Mouse (Mus musculus) brown adipose tissue, adult 24 weeks (tissue): Measurements from ENCODE around the gene Morc3. TPM values are rescaled to one million over a fixed set of nuclear protein-coding genes. Genes with fewer than 3 reads are reported as not detected.

Experiments used
- H3K27ac ChIP-seq: fragments of 200-500 bp; replicated peaks from 2 replicates; pipeline ENCODE4 v1.5.1; 2012; ENCODE audit warnings: low read depth, mild to moderate bottlenecking, low read length
- H3K4me1 ChIP-seq: fragments of 200-500 bp; 2 replicates; pipeline ENCODE4 v1.6.1; 2012; ENCODE audit warnings: low read length, mixed read lengths; ENCODE audit not compliant: control insufficient read depth, insufficient read depth, insufficient read length
- H3K4me3 ChIP-seq: fragments of 200-500 bp; 2 replicates; pipeline ENCODE4 v1.5.1; 2012; ENCODE audit warnings: low read depth, mild to moderate bottlenecking, low read length, moderate library complexity; ENCODE audit not compliant: insufficient read depth
- polyA plus RNA-seq: library from polyadenylated mRNA; stranded (reverse); fragments of >200 nt; gene quantifications from 2 replicates; pipeline ENCODE4 v1.2.4, GENCODE M21; 2012; ENCODE audit not compliant: missing spikeins, insufficient read depth, insufficient read length

Gene Morc3
- 9.4 and 9.7 TPM in 2 replicates for polyA plus RNA-seq

DNA sequence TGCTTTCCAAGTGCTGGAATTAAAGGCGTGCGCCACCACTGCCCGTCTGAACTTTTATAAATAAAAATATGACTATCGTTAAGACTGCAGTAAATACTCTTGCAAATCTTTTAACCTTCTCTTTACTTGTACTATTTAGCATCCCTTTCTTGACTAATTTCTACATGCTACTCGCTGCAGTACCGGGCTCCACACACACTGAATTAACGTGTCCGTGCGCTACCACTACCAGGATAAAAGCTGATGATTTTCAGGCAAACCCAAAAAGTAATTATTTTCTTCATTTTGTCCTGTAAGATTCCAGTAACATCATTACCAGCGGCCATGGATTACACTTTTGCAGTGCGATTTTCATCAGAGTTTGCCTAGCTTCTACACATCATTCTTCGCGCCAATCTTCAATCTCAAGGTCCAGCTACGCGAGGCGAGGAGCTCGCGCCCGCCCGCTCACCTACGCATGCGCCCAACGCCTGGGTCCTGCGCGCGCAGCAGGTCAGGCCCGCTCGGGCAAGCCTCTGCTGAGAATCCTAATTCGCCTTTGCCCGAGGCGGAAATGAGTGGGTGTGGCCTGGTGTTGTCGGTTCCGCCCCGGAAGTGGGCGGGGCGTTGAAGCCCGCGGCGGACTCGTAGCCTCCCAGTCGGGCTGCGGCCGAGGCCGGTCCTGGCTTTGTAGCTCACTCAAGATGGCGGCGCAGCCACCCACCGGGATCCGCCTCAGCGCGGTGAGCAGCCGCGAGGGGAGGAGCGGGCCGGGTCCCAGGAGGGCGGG, at the start of gene Morc3:
TSS of gene Morc3 (plus strand) at position 495 of the 769 bp plus-strand sequence.
- H3K27ac ChIP-seq, result peak within 1 kb of the TSS; percentile 77
- no peaks in the 10 kb centered on the region for H3K4me1 ChIP-seq

GRCm38 (mm10) chr16:93784175-93784574, 47.7 kb upstream of the Morc3 start:
- H3K4me1 ChIP-seq, result no peaks in the 10 kb centered on the region
- no peak overlapping the region for H3K4me3 ChIP-seq
- no peak overlapping the region for H3K27ac ChIP-seq

More for the DNA sequence above, at the start of gene Morc3:
- H3K4me3 ChIP-seq, result peak within 1 kb of the TSS; percentile 89

GRCm38 (mm10) chr16:93785805-93786204, 46.1 kb upstream of the Morc3 start:
- no peaks in the 10 kb centered on the region for H3K4me1 ChIP-seq
- no peak overlapping the region for H3K4me3 ChIP-seq
- no peak overlapping the region for H3K27ac ChIP-seq

- H3K27ac ChIP-seq, result no peak overlapping the region
- H3K4me3 ChIP-seq, result no peak overlapping the region
- H3K4me1 ChIP-seq, result no peaks in the 10 kb centered on the region
Measured at GRCm38 (mm10) chr16:93788388-93788787, 43.5 kb upstream of the Morc3 start.

DNA sequence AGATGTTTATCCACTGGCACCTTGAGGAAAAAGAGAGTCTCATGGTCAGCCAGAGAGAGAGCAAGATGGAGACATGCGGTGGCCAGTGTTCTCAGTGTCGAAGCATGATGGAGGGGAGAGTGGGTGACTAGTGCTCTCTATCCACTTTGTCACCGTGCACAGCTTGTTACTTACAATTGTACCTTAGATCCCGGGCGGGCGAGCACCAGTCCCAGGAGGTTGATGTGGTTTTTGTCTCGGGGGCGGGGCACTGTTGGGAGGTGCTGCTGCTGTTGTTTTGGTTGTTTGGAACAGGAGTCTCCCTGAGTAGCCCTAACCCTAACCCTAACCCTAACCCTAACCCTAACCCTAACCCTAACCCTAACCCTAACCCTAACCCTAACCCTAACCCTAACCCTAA, 43.0 kb upstream of the Morc3 start:
- Histone ChIP-seq H3K27ac (no peak overlapping the region), H3K4me1 (no peaks in the 10 kb centered on the region), H3K4me3 (no peak overlapping the region)

DNA sequence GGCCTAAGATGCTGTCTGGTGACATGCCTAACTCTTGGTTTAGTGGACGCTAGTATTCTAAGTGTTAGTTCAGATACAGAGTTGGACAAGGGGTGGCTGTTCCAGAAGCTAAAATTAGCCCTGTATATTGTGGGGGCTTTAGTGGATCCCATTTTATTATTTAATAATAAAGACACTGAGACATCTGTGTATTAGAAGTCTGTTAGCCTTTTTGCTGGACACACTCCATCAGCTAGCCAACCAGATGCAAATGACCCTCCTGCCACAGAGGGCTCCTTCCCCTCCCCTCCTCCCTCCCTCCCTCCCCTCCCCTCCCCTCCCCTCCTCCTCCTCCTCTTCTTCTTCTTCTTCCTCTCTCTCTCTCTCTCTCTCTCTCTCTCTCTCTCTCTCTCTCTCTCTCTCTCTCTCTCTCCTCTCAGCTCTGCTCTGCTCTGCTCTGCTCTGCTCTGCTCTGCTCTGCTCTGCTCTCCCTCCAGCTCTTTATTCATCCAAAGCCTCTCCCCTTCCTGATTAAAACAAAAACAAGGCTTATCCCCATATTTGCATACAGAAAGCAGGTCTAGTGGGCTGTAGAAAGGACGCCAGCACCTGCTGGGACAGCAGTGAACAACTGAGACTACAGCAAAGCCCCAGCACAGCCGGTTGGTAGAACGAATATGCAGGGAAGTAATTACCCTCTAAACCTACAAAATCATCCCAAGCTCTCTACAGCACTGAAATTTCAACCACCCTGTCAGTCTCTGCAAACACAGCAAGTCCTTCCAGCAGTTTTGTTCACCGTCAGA, 41.8 kb upstream of the Morc3 start:
- Histone ChIP-seq H3K4me1 (no peaks in the 10 kb centered on the region), H3K27ac (no peak overlapping the region), H3K4me3 (no peak overlapping the region)

DNA sequence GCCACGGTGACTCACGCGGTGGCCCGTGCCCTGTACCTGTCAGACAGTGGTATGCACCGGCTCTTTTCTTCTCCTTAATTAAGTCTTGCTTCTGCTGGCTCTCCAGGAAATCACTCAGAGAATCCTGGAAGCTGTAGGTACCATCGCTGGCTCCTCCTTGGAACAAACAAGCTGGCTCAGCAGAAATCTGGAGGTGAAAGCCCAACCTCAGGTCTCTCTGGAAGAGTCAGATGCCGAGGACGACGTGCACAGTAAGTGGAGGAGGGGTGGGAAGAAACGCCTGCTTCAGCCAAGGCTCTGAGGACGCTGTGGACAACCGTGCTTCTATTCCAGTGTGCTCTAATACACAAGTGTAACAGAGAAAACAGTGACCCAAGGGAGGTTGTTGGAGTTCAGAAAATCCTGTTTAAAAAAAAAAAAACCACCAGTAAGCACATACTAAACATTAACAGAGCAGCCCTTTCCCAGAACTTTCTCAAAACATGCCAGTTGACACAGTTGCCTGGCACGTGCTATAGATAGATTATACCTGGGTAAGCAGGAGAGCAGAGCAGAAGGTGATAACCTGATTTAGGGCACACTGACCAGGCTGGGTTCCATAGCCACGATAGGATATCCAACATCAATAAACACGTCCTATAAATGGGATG, 38.8 kb upstream of the Morc3 start:
- Histone ChIP-seq H3K4me3 (no peak overlapping the region), H3K4me1 (no peaks in the 10 kb centered on the region), H3K27ac (no peak overlapping the region)

DNA sequence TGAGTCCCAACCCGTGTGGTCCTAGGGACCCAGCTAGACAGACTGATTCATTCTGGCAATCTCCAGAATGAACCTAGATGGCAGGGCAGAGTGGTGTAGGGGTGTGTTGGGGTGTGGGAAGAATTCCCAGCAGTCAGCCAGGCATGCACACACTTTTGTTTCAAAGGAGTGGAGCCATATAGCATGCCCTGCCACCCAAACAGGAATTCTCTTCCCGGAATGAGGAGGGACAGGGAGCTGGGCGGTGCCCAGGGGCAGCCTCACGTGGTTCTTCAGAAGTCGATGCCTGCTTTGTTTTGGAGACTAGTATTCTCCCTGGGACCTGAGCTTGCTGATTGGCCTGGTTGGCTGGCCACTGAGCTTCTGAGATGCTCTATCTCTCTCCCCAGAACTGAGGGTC, 37.1 kb upstream of the Morc3 start:
- H3K4me1 ChIP-seq, result no peaks in the 10 kb centered on the region
- H3K4me3 ChIP-seq, result no peak overlapping the region
- no peak overlapping the region for H3K27ac ChIP-seq

- Histone ChIP-seq H3K27ac (no peak overlapping the region), H3K4me3 (no peak overlapping the region), H3K4me1 (no peaks in the 10 kb centered on the region)
Measured at GRCm38 (mm10) chr16:93795391-93795790, 36.5 kb upstream of the Morc3 start.

GRCm38 (mm10) chr16:93797021-93797840, 34.7 kb upstream of the Morc3 start:
- Histone ChIP-seq H3K27ac (no peak overlapping the region), H3K4me1 (no peaks in the 10 kb centered on the region), H3K4me3 (no peak overlapping the region)

- Histone ChIP-seq H3K4me1 (no peaks in the 10 kb centered on the region), H3K27ac (no peak overlapping the region), H3K4me3 (no peak overlapping the region)
Measured at GRCm38 (mm10) chr16:93797841-93798492, 34.0 kb upstream of the Morc3 start.

DNA sequence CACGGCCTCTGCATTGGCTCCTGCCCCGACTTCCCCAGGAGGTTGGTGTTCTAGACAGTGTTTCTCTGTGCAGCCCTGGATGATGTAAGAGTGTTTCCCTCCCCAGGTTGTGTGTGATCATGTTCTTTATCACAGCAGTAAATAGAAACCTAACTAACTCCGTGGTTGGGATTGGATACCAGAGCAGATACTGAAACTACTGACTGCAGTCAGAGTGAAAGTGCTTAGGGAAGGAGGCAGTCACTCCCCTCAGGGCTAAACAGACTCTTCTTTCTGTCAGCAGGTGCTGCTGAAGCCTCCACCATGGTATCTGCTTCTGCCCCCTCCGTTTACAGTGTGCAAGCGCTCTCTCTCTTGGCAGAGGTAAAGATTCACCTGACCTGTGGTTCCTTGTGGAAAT, 33.3 kb upstream of the Morc3 start:
- Histone ChIP-seq H3K27ac (no peak overlapping the region), H3K4me1 (no peaks in the 10 kb centered on the region), H3K4me3 (no peak overlapping the region)

GRCm38 (mm10) chr16:93799071-93799470, 32.9 kb upstream of the Morc3 start:
- Histone ChIP-seq H3K27ac (no peak overlapping the region), H3K4me3 (no peak overlapping the region), H3K4me1 (no peaks in the 10 kb centered on the region)

DNA sequence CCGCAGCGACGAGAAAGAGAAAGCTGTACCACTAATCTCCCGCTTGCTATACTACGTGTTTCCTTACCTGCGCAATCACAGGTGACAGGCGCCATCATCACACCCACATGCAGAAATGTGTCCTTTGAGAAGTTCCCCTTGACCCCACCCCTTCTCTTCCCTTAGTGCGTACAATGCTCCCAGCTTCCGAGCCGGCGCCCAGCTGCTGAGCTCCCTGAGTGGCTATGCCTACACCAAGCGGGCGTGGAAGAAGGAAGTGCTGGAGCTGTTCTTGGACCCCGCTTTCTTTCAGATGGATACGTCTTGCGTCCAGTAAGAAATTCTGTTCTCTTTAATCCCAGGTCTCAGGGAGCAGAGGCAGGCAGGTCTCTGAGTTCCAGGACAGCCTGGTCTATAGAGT, 32.0 kb upstream of the Morc3 start:
- no peak overlapping the region for H3K27ac ChIP-seq
- H3K4me3 ChIP-seq, result no peak overlapping the region
- no peaks in the 10 kb centered on the region for H3K4me1 ChIP-seq
